Mouse (Mus musculus): ENCODE data around the gene Zswim1.

Zswim1 gene

DNA sequence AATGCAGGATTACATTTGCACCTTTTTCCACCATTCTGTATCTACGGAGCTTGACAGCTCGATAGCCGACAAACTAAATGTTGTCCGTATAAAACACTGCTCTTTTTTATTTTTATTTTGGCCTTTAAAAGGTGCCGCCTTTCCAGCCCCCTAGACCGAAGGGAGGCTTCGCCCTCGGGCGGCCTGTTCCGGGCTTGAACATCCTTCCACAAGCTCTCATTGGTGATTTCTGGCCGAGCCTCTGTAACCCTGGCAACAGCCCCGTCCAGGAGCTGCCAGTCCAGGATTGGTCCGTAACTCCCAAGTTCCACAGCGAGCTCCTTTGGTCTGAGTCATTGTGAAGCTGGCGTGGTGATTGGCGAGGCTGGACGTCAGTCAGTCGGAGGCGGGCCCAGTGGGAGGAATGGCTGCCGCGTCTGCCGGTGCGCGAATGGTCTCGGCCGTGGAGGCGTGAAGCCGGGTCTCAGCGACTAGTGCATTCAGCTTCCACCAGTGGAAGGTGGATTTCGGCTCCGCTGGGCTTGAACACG, at the start of gene Zswim1:
Gene Zswim1, plus strand, starts transcription at position 51 of the 530 bp plus-strand sequence.
- peak; percentile 98 for DNase-seq (ENCODE audit: low spot score in 2 of 2)

DNA sequence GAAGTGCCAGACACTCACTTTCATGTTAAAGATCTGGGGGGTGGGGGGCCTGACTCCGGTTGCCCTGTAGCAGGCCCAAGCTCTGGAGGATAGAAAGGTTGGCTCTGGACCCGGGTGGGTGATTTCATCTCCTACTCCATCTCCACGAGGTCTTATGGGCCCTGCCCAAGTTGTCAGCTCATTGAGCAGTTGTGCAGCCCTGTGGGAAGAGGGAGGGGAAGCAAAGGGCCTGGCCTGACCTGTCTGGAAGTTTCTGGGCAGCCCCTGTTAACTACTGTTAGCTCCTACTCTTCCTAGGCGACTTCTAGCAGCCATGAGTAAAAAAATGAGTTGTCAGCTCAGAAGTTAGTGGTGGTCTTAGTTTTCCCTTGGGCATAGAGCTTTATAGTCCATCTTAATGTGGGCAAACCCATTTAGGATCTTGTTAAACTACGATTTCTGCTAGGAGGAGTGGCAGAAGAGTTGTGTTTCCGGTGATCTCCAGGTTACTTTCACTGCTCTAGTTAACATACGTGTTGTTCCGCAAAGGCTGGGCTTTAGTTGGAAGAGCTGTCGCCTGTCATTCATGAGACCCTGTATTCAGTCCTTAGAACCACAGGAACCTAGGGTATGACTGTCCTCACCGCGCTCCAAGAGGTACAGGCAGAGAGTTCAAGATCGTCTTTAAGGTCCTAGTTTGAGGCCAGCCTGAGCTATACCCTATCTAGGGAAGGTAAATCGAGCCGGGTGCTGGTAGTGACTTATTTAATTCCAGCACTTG, 49.1 kb upstream of the Zswim1 start:
- no peak for DNase-seq (ENCODE audit: low spot score in 2 of 2)

DNA sequence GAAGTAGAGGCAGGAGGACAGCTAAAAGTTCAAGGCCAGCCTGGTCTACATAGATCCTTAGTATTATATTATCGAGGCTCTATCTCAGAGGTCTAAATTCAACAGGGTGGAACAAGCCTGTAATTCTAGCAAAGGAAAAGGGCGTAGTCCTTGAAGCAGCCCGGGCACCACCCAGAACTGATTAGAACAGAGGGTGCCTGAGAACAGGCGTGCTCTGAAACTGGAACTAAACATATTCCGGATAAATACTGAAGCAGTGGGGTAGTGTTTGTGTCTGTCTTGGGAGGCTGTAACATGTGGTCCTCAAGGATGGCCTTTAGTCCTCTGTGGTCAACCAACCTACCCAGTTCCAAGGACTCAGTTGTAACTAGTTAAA, 48.5 kb upstream of the Zswim1 start:
- no peak for DNase-seq (ENCODE audit: low spot score in 2 of 2)

DNA sequence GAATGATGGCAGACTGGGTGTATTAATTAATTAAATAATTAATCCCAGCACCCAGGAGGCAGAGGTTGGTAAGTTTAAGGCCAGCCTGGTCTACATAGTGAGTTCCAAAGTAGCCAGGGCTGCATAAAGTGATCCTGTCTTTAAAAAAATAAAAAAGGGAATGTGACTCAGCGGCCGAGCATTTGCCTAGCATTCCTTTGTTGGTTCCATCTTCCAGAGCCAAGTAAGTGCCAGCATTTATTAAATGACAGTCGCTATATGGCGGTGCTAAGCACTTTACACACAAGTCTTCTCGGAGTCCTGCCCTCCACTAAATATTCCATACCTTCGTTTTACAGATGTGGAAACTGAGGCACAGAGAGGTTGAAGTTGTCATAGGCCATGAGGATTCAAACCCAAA, 46.4 kb upstream of the Zswim1 start:
- no peak for DNase-seq (ENCODE audit: low spot score in 2 of 2)

DNA sequence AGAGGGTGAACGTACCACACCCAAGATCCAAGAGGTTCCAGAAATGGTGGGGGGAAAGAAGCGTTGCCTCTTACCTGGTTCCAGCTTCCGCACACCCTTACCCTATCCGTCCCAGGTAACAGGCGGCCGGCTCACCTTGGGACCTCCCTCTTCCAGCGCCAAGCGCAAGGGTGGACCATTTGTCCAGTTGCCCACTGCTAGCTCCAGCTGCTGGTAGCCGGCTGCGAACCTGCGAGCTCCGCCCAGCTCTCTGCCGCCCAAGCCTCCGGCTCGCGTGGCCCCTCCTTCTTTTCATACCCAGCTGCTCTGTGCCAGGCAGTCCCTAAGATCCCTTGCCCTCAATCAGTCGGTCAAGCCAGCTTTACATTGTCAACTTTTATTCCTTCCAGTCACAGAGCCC, 45.7 kb upstream of the Zswim1 start:
- DNase-seq (ENCODE audit: low spot score in 2 of 2), result no peak

DNA sequence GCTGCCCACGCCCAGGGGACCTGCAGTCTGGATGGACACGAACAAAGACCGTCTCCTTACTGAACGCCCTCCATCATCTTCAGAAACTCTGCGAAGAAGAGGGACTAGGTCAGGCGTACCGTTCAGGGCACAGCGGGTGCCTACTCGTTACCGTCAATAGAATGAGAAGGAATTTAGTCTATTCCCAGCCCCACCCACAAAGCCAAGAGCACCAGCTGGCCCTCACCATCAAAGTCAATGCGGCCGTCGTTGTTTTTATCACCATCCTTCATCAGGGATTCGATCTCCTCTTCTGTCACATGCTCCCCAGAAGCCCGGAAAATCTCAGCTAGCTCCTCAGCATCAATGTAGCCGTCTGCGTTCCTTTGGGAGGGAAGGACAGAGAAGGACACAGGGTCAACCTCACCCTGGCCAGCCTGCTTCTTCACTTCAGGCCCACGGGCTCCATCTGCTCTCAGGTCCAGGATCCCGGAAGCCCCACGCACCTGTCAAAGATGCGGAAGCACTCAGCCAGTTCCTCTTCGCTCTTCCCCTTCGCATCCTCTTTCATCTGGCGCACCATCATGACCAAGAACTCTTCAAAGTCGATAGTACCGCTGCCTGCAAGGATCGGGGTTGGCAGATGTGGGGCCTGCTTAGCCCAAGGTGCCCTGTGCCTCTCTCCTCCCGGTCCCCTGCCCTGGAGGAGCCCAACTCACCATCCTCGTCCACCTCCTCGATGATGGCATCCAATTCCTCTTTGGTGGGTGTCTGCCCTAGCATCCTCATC, 45.1 kb upstream of the Zswim1 start:
- no peak for DNase-seq (ENCODE audit: low spot score in 2 of 2)

DNA sequence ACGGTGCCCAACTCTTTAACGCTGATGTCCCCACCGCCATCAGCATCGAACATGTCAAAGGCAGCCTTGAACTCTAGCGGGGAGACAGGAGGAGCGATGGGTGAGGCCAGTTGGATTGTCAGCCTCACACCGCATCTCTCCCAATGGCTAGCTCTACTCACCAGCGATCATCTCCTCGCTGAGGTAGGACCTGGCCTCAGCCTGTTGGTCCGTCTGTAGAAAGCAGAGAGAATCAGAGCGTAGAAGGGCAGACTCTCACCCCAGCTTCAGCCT, 44.5 kb upstream of the Zswim1 start:
- DNase-seq (ENCODE audit: low spot score in 2 of 2), result no peak

DNA sequence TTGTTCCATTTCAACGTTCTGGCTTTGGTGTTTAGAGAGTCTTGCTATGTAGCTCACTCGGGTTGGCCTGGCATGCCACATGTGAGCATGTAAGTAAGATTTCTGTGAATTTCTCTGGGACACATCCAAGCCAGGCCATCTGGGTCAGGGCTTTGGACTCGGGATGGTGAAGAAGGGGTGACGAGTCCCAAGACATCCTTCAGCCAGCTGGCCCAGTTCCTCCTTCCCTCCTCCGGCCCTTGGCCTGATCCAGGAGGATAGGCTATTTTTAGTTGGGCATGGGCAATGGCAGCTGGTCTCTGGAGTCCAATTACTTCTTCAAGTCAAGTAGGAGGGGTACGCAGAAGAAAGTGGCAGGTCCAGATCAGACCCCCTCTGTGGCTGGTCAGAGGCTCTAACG, 43.7 kb upstream of the Zswim1 start:
- DNase-seq (ENCODE audit: low spot score in 2 of 2), result no peak

DNA sequence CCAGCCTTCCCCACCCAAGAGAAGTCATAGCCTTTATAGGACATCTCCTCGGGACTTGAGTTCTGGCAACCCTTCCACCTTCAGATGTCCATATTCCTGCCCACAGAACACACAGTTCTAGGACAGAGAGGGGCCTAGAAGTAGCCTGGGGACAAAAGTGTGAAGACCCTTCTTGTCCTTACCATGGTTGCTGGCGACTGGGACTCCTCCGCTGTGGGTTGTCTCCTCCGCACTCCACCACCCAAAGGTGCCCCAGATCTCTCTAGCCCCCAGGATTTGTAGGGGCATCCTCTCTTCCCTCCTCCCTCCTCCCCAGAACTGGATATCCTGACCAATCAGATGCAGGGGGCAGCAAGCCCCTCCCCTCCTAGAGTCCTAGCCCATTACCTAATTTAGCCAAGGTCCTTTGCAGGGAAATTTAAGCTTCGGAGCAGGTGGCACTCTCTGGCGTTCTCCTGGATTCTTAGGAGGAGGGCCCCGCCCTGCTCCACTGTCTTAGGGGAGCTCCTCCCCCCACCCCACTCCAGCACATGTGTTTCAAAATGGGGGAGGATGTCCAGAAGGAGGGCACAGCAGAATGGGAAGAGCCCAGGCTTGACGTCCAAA, 42.9 kb upstream of the Zswim1 start, which contains the start of gene Tnnc2:
Gene Tnnc2, minus strand, starts transcription at position 487 of the 606 bp plus-strand sequence.
- no peak for DNase-seq (ENCODE audit: low spot score in 2 of 2)

DNA sequence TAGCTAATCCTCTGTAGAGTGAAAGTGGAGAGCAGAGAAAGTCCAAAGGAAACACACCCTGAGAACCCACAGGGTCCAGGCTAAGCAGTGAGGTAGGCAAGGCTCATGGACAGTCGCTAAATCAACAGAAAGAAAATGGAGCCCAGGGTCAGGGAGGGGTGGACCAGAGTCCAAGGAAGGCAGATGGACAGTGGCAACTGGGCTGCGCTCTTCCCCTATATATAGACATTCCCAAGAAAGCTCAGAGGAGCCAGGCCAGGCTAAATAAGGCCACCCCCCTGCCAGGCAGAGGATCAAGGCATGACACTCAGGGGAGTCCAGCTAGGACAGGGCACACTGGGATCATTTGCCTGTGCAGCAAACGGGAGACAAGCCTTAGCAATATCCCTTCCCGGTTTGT, 40.6 kb upstream of the Zswim1 start:
- DNase-seq (ENCODE audit: low spot score in 2 of 2), result no peak

DNA sequence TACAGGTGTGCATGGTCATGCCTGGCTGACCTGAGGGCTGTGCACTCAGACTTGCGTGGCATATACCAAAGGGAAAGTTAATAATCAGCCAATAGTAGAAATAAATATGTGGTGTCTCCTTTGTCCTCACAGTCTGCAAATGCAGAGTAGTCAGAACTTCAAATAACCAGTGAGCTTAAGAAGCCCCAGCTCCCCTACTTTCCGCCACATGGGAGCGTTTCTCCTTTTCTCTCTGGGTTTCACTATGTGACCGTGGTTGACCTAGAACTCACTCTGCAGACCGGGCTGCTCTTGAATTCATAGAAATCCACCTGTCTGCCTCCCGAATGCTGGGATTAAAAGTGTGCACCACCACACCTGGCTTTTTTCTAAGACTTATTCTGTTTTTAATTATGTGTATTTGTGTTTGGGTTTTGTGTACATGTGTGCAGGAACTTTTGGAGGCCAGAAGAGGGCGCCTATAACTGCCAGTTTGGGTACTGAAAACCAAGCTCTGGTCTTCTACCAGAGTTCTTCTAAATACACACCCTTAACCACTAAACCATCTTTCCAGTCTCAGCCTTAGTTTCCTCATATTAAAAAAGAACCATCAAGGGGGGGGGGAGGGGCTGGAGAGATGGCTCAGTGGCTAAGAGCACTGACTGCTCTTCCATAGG, 38.4 kb upstream of the Zswim1 start:
- DNase-seq (ENCODE audit: low spot score in 2 of 2), result no peak

DNA sequence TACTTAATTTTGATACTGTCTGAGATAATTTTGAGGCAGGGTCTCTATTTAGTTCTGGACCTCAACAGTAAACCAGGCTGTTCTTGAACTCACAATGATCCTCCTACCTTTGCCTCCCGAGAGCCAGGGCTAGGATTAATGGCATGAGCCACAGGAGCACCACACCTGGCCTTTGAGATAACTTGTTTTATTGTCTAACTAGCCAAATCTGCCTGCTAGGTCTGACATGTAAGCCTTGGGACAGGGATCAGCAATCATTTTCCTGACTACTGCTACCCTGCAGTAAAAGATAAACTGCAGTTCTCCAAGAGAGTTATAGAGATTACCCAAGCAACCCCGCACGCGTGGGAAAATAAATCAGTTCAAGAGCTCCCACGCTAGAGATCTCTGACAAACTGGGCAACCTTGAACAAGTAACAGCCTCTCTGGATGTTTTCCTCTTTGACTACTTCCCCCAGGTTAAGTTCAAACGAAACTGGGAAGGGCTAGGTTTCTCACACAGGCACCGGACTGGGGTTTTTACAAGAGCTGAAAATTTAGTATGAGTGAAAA, 37.5 kb upstream of the Zswim1 start:
- DNase-seq (ENCODE audit: low spot score in 2 of 2), result no peak

DNA sequence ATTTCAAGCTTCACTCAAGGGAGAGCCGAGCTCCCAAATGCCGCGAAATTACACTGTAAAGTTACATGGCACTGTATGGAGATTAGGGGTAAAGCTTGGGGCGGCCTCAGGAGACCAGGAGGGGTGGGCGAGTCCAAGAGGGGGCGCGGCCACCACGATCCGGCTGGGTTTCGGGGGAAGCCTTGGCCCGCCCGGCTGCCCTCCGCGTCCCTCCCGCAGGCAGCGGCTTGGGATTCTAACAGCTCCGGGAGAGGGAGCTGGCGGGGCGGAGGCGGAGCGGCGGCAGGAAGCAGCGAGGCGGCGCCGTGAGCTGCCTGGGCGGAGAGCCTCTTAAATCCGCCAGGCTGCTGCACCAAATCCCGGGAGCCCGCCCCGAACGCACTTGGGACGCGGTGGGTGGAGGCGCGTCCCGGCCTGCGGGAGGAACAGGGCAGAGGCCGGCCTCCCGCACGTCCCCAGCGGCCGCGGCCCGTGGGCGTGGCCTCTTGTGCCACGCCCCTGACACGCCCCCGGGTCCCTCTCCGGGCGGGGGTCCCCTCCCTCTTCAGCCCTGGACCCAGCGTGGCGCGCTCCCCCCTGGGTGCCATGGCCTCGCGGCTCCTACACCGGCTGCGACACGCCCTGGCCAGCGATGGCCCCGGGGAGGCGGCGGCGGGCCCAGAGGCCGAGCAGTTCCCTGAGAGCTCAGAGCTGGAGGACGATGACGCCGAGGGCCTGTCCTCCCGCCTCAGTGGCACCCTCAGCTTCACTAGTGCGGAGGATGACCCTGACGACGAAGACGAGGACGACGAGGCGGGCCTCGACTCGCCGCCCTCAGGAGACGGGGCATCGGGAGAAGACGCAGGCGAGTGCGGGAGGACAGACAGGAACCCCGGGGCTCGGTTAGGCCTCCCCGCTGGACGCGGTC, 36.8 kb upstream of the Zswim1 start, which contains the start of gene Snx21:
Gene Snx21, plus strand, starts transcription at position 343 of the 907 bp plus-strand sequence.
- peak; percentile 61 to 65 for DNase-seq (ENCODE audit: low spot score in 2 of 2)

DNA sequence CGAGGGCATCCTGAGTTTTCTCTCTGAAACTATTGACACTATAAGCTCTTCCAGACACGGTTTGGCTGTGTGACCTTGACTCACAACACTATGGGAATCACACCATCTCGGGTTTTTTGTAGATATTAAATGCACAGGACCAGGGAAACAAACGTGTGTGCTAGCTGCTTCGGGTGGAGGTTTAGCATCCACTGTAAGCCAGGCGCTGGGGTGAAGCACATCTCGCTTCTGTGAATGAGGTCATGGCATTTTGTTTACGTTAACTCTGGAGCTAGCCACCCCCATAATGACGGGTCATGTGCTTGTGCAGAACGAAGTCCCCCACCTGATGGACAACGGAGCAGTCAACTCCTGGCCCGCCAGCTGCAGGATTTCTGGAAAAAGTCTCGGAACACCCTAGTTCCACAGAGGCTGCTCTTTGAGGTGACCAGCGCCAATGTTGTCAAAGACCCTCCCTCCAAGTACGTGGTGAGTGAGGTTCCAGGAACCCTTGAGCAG, 36.0 kb upstream of the Zswim1 start:
- DNase-seq (ENCODE audit: low spot score in 2 of 2), result no peak

DNA sequence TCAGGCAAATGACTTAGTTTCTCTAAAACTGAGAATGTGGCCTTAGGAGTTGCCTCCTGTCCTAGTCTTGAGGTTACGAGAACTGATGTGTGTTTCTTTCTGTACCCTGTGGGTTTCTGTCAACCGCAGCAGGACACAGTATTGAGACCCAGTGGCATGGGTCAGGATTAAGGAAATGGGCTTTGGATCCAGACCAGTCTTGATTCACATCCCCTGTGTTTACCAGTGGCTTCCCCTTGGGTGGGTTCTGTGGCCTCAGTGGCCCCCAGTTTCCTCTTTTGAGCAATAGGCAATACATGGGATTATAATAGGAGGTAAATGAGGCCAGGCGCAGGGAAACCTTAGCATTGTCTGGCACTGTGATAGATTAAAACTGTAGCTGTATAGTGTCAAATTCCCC, 35.5 kb upstream of the Zswim1 start:
- no peak for DNase-seq (ENCODE audit: low spot score in 2 of 2)

DNA sequence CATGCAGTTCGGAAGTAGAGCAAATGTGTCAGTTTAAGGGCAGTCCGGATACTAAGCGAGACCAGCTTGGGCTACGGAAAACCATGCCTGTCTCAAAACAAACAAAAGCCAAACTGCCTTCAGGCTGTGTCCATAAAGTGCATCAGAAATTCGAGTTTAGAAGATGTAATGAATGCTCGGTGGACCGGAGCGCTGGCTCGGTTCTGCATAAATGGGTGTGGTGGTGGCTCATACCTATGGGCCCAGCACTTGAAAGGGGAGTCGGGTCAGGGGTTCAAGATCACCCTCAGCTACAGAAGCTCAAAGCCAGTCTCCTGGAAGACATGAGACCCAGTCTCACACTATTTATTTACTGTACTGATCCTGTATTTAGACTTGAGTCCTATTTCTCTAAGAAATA, 34.7 kb upstream of the Zswim1 start:
- no peak for DNase-seq (ENCODE audit: low spot score in 2 of 2)

DNA sequence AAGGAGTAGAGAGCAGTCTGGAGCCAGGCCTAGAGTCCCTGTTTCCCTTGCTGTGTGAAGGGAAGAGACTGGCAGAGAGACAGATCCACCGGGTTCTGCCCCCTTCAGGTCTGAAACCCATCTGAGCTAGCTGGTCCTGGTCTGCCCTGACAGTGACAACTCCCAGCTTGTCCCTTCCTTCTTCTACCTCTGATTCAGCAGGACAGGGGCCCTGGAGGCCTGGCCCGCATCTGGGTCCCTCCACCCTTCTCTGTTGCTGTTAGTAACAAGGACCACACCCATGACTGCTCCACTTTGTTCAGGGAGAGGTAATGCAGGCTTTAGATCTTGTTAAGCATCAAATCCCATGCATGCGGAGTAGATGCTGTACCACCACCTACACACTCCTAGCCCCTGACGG, 34.1 kb upstream of the Zswim1 start:
- DNase-seq (ENCODE audit: low spot score in 2 of 2), result no peak

DNA sequence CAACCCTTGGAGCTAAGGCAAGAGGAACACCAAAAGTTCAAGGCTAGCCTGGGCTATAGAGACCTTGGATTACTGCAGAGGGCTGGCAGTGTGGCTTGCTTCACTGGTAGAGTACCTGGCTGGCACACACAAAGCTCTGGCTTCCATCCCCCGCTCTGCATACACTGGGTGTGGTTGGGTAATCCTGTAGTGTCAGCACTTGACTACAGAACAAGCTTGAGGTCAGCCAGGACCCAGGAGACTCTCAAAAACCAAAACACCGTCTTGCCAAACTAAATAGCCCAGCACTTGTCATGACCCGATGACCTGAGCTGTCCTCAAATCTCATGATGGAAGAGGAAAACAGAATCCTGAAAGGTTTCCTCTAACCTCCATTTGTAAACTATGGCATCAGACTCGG, 32.0 kb upstream of the Zswim1 start:
- DNase-seq (ENCODE audit: low spot score in 2 of 2), result no peak

DNA sequence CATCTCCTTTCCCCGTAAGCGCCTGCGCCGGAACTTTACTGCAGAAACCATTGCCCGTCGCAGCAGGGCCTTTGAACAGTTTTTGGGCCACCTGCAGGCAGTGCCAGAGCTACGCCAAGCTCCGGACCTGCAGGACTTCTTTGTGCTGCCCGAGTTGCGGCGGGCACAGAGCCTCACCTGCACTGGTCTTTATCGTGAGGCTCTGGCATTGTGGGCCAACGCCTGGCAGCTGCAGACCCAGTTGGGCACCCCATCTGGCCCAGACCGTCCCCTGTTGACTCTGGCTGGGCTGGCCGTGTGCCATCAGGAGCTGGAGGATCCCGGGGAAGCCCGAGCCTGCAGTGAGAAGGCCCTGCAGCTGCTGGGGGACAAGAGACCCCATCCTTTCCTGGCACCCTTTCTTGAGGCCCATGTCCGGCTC, 30.6 kb upstream of the Zswim1 start:
- no peak for DNase-seq (ENCODE audit: low spot score in 2 of 2)

DNA sequence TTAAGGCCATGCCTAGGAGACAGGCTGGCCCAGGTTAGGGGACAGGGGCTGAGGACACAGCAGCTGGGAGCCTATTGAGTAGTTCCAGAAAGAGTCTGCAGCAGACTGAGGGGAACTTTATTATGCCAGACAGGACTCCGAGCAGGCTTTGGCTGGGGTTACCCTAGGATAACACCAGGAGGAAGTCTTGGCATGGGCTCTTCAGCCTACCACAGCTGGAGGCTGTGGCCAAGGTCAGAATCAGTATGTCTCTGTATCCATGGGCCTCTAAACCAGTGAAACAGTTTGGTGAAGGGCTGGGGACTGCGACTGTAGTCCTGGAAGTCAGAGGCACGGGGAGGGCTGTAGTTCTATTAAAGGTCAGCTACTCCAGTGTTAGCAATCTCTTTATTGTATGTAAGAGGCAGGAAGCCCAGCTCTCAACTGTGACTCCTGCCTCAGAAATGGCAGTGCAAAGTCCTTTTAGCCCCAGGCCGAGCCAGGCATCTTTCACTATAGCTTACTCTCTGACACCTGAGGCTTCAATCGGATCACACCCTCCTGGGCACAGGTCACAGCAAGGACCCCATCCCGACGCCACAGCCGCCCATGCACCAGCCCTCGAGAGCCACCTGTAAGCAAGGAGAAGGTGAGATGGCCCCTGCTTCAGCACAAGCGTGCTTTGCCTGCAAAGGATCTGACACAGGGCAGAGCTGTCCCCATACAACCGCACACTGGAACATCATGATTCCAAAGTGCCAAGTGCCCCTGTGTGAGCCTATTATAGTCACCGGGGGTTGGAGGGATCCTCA, 29.9 kb upstream of the Zswim1 start:
- no peak for DNase-seq (ENCODE audit: low spot score in 2 of 2)
